Mouse (Mus musculus) kidney, embryonic 15.5 days (tissue): ENCODE results near the gene Klhl29. TPM values are rescaled to one million over a fixed set of nuclear protein-coding genes. Genes with fewer than 3 reads are reported as not detected.

Source experiments
- ATAC-seq: fragments of 200-750 bp; cut with Nextera tagmentation; replicated peaks from 2 replicates; pipeline ENCODE4 v1.8.0; 2017; ENCODE audit warnings: moderate TSS enrichment; ENCODE audit not compliant: low FRiP score
- H3K27ac ChIP-seq: fragments of 300-500 bp; sonication (generic); 2 replicates; pipeline ENCODE4 v1.5.1; 2015; ENCODE audit warnings: mild to moderate bottlenecking, inconsistent platforms
- H3K27me3 ChIP-seq: fragments of 300-500 bp; sonication (generic); 2 replicates; pipeline ENCODE4 v1.6.1; 2015; ENCODE audit warnings: inconsistent platforms
- H3K36me3 ChIP-seq: fragments of 300-500 bp; sonication (generic); 2 replicates; pipeline ENCODE4 v1.6.1; 2015; ENCODE audit warnings: inconsistent platforms
- H3K4me1 ChIP-seq: fragments of 300-500 bp; sonication (generic); 2 replicates; pipeline ENCODE4 v1.6.1; 2015; ENCODE audit warnings: inconsistent platforms
- H3K4me2 ChIP-seq: fragments of 300-500 bp; sonication (generic); 2 replicates; pipeline ENCODE4 v1.6.1; 2015; ENCODE audit warnings: moderate library complexity, mild to moderate bottlenecking, inconsistent platforms
- H3K4me3 ChIP-seq: fragments of 300-500 bp; sonication (generic); replicated peaks from 2 replicates; pipeline ENCODE4 v1.5.1; 2015; ENCODE audit warnings: mild to moderate bottlenecking, inconsistent platforms
- H3K9ac ChIP-seq: fragments of 300-500 bp; sonication (generic); 2 replicates; pipeline ENCODE4 v1.6.1; 2015; ENCODE audit warnings: mild to moderate bottlenecking, inconsistent platforms
- H3K9me3 ChIP-seq: fragments of 300-500 bp; sonication (generic); replicated peaks from 2 replicates; pipeline ENCODE4 v1.6.1; 2016; ENCODE audit warnings: inconsistent platforms
- WGBS: fragments of 180-500 bp; shearing (Covaris S2); methylation state at CpG from one replicate; pipeline ENCODE4 v1.1.7; 2015; ENCODE audit warnings: mixed read lengths; 5-methylcytosine and 5-hydroxymethylcytosine counted together
- polyA plus RNA-seq: library from polyadenylated mRNA; unstranded; fragments of >200 nt; fragmentation: Nextera tagmentation; extraction: Ambion mirVana; gene quantifications from 2 replicates; pipeline ENCODE4 v1.2.1, GENCODE M21; 2015

Klhl29 gene
- polyA plus RNA-seq, 1 experiment from 2014 or later = 0.64 TPM

DNA sequence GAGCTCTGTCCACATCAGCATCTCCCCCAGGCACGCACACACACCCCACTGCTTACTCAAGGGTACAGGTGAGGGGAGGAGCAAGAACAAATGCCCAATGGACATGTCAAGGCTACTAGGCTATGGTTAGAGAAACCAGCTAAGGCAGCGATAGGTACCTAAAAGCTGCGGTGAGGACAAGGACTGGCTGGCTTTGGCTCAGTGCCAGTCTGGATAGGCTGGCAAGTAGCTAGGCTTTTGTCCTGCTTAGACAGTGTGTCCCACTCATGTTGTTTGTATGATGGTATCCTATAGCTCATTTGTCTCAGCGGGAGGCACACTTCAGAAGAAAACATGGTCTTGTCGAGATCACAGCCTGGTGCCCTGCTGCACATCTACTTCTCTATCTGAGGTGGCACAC, 258.9 kb downstream of the Klhl29 start:
- Histone ChIP-seq H3K4me1 (peaks cover 11% of the 10 kb centered on the region), H3K9me3 (no peaks in the 10 kb centered on the region), H3K36me3 (no peaks in the 10 kb centered on the region), H3K27ac (no peak overlapping the region), H3K9ac (no peak overlapping the region), H3K4me2 (no peak overlapping the region), H3K4me3 (no peak overlapping the region), H3K27me3 (no peaks in the 10 kb centered on the region)
- no peak for ATAC-seq
- 92% methylated on average over 5 of the region's 5 CpGs for WGBS

DNA sequence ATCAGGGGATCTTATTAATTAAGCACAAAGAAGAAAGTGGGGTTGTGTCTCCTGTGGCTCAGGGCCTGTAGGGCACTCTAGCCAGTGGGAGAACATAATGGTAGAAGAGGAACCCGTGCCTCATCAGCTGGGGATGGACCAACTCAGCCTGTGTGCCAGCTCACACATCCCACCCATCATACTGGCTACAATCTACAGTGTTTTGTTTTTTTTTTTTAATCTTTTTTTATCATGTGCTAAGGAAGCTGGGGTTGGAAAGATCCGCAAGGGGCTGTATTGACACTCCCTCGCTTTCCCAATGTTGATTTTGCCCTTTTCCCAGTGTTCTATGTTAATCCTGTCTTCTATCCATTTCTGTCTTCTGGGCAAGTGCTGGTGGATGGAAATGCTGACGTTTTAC, 260.9 kb downstream of the Klhl29 start:
- H3K27ac ChIP-seq = no peak overlapping the region
- H3K4me3 ChIP-seq = no peak overlapping the region
- ATAC-seq = no peak
- H3K9me3 ChIP-seq = no peaks in the 10 kb centered on the region
- 77% methylated on average over 4 of the region's 4 CpGs for WGBS
- H3K4me1 ChIP-seq = peaks cover 3% of the 10 kb centered on the region
- H3K27me3 ChIP-seq = no peaks in the 10 kb centered on the region
- H3K4me2 ChIP-seq = no peak overlapping the region
- H3K36me3 ChIP-seq = no peaks in the 10 kb centered on the region
- no peak overlapping the region for H3K9ac ChIP-seq

DNA sequence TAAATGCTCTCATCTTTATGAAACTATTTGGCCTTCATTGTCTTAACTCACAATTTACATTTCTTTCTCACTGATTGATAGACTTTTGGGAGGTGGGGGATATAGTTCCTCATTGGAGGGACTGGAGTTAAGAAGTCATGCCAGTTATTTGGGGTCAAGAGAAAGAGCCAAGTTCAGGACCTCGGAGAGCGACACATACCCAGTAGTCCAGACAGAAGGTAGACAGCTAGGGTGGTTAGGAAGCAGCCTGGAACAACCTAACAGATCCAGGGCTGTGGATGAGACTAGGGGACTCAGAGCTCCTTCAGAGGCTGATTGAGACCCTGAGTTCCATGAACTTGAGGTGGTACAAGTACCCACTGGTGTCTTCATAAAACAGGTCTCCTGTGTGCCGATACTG, 264.1 kb downstream of the Klhl29 start:
- Histone ChIP-seq H3K9ac (no peak overlapping the region), H3K4me2 (no peak overlapping the region), H3K27ac (no peak overlapping the region), H3K9me3 (no peaks in the 10 kb centered on the region), H3K4me1 (0 out of 2 replicates have a peak, but pooled peaks cover 8% of the 10 kb centered on the region), H3K27me3 (no peaks in the 10 kb centered on the region), H3K4me3 (no peak overlapping the region), H3K36me3 (no peaks in the 10 kb centered on the region)
- ATAC-seq = no peak
- 64% methylated on average over 3 of the region's 3 CpGs for WGBS

DNA sequence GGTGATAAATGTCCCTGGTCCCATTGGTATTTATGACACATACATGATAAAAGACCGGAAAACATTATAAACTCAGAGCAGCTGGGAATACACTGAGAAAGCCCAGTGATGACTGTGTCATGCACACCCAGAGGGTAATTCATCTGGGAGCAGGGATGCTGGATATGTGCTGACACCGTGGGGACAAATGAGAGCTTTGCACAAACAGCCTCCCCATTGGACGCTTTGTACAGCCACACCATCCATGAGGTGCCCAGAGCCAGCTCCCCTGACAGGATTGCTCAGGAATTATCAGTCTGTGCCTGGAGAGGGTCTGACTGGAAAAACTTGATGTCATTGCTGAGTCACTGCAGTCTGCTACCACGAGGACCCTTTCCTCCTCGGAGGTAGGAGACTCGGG, 266.9 kb downstream of the Klhl29 start:
- Histone ChIP-seq H3K9me3 (no peaks in the 10 kb centered on the region), H3K36me3 (no peaks in the 10 kb centered on the region), H3K27ac (no peak overlapping the region), H3K9ac (no peak overlapping the region), H3K4me3 (no peak overlapping the region), H3K4me2 (no peak overlapping the region), H3K27me3 (no peaks in the 10 kb centered on the region), H3K4me1 (0 out of 2 replicates have a peak, but pooled peaks cover 8% of the 10 kb centered on the region)
- ATAC-seq = peak; percentile 63
- 27% methylated on average over 6 of the region's 6 CpGs for WGBS

DNA sequence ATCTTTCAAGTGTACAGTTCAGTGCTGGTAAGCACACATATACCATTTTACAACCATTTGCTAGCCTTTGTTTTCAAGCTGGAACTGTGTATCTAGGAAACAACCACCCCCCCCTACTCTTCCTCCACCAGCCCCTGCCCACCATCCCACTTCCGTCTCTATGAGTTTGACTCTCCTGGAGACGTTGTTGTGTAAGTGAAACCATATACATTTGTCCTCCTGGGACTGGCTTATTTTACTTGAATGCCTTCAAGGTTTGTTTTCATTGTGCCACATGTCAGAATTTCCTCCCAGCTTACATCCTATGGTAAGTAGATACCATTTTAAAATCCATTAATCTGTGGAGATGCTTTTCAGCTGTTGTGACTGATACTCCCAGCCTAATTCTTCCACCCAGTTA, 267.7 kb downstream of the Klhl29 start:
- Histone ChIP-seq H3K27me3 (no peaks in the 10 kb centered on the region), H3K4me1 (0 out of 2 replicates have a peak, but pooled peaks cover 8% of the 10 kb centered on the region), H3K4me2 (no peak overlapping the region), H3K4me3 (no peak overlapping the region), H3K9ac (no peak overlapping the region), H3K9me3 (no peaks in the 10 kb centered on the region), H3K36me3 (no peaks in the 10 kb centered on the region), H3K27ac (0 out of 2 replicates have a peak overlapping the region, but pooled peaks have one; percentile 28)
- peak; percentile 43 for ATAC-seq
- WGBS = 20% methylated on average over 2 of the region's 2 CpGs

DNA sequence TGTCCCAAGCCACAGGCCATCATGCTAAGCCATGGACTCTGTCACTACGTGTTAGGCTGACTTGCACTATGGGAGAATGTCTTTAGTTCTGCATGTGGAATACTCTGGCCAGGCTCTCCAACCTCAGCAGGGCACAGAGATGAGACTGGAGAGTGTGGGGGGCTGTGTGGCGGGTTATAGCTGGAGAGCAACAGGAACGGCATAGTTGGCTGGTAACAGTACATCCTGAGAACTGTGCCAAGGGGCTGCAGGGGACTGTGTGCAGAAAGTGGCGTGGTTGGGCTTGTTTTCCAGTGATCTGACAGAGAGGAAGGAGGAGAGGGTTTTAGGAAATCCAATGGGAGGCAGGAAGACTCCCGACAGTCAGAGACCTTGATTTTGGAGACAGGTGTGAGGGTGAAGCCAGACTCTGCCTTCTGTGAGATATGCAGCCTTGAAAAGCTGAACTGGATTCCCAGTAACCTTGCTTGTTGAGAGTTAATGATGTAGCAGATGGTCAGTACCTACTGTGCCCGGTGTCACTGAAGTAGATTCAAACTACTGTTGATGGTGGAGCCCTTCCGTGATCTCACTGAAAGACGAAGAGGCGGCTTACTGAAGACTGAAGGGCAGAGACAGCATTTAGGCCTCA, 270.9 kb downstream of the Klhl29 start:
- Histone ChIP-seq H3K9ac (no peak overlapping the region), H3K36me3 (no peaks in the 10 kb centered on the region), H3K4me3 (no peak overlapping the region), H3K4me1 (peaks cover 18% of the 10 kb centered on the region), H3K4me2 (no peak overlapping the region), H3K27me3 (no peaks in the 10 kb centered on the region), H3K27ac (no peak overlapping the region), H3K9me3 (no peaks in the 10 kb centered on the region)
- ATAC-seq = no peak
- WGBS = 85% methylated on average over 9 of the region's 9 CpGs

DNA sequence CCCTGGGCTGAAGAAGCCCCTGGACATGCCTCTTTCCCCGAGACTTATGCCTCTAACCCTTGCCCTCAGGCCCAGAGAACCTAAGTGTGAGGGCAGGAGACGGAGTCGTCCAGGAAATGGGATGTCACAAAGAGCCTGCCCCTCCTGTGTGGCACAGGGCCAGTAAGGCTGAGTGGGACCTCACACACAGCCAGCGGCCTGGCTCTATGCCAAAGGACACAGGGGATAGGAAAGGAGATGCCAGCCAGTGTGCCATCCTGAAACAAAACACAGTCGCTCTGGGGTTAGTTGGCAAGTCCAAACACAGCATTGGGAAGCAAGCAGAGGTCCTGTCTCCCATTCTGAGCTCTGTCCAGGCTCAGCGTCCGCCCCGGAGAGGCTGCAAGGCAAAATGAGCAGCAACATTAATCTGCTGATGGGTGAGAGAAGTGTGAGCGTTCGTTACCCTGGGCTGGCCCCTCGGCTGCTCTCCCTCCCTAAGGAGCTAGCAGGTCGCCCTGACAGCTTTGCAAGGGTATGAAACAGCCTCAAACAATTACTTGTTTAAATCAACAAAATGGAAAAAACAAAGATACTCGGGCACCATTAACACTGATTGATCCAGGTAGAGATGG, 274.0 kb downstream of the Klhl29 start:
- no peaks in the 10 kb centered on the region for H3K9me3 ChIP-seq
- H3K36me3 ChIP-seq = no peaks in the 10 kb centered on the region
- WGBS = 47% methylated on average over 13 of the region's 13 CpGs
- no peak overlapping the region for H3K4me2 ChIP-seq
- H3K4me3 ChIP-seq = no peak overlapping the region
- H3K27ac ChIP-seq = no peak overlapping the region
- no peaks in the 10 kb centered on the region for H3K27me3 ChIP-seq
- no peak overlapping the region for H3K9ac ChIP-seq
- peaks cover 10% of the 10 kb centered on the region for H3K4me1 ChIP-seq
- ATAC-seq = 0 out of 2 replicates have a peak, but pooled peaks have one; percentile 15

DNA sequence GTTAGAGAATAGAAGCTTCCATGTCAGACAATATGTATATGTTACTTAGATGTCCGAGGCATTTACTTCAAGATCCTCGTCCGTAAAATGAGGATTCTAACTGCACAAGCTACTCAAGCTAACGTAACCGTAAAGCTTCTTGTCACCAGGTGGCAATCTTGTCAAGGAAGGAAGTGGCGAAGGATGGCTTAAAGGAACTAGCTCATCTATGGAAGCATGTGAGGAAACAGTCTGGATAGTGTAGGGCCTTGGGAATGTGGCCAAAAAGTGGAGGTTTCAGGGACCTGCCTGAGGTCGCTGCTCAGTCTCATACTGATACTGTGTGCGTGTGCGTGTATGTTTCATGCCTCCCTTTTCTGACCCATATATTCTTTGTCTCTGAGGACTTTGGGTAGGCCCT, 275.9 kb downstream of the Klhl29 start:
- Histone ChIP-seq H3K27ac (no peak overlapping the region), H3K9me3 (no peaks in the 10 kb centered on the region), H3K36me3 (no peaks in the 10 kb centered on the region), H3K4me1 (peaks cover 10% of the 10 kb centered on the region), H3K4me2 (no peak overlapping the region), H3K27me3 (no peaks in the 10 kb centered on the region), H3K9ac (no peak overlapping the region), H3K4me3 (no peak overlapping the region)
- 85% methylated on average over 9 of the region's 9 CpGs for WGBS
- ATAC-seq = no peak

DNA sequence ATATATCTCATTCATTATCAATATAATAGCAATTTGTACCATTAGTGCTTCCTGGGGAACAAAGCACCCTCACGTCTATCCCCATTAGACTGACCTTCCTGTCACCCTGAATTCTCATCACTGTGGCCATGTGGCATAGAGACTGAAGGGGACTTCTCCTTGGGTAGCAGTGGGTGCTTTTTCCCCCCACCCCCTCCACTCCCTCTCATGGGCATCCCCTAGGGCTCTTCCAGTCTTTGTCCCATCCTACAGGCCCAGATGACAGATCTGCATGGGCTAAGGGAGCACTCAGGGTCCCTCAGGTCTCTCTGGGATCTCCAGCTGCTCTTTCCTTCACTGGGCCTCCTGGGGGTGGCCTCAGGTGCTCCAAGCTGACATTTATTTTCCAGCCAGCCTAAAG, 286.8 kb downstream of the Klhl29 start:
- peaks cover 5% of the 10 kb centered on the region; the same call in 1 of the 2 replicates for H3K36me3 ChIP-seq
- no peaks in the 10 kb centered on the region for H3K27me3 ChIP-seq
- 62% methylated on average over 1 of the region's 1 CpGs for WGBS
- no peak overlapping the region for H3K4me2 ChIP-seq
- H3K9me3 ChIP-seq = no peaks in the 10 kb centered on the region
- H3K9ac ChIP-seq = no peak overlapping the region
- no peak for ATAC-seq
- no peak overlapping the region for H3K27ac ChIP-seq
- H3K4me1 ChIP-seq = peaks cover 16% of the 10 kb centered on the region
- no peak overlapping the region for H3K4me3 ChIP-seq

DNA sequence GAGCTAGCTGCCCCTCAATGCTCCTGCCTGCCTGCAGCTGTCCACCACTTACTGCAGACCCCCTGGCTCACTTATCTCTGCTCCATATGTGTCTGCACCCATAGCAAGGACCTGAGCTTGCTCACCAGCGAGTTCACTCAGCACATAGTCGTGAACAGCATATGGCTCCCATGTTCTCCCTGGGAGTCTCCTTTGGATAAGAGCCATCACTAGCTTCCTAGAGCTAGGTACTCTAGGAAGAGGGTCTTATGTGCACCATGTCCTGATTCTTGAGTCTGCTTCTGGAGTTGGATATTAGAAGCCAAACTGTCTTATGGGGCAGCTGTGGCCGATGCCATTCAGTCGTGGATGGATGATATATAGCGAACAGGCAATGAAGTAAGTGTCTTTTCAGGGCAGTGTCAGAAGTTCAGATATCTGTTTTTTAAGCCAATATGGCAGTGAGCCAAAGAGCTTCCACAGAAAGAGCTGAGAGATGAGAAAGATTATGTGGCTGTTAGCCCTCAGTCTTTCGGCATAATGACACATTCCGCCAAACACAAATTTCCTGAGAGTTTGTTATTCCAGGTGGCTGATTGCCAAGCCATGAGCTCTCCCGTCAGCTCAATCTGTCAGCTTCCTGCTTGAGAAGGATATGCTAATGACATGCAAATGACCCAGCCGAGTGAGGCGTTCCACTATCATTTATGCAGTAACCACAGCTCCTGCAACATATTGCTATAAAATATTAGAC, 287.5 kb downstream of the Klhl29 start:
- peak; percentile 59 for ATAC-seq
- Histone ChIP-seq H3K4me3 (no peak overlapping the region), H3K27ac (peak overlapping the region; percentile 38; the same call in 1 of the 2 replicates), H3K27me3 (no peaks in the 10 kb centered on the region), H3K9me3 (no peaks in the 10 kb centered on the region), H3K4me2 (peak overlapping the region; percentile 10; the same call in 1 of the 2 replicates), H3K9ac (no peak overlapping the region), H3K4me1 (peaks cover 16% of the 10 kb centered on the region), H3K36me3 (peaks cover 5% of the 10 kb centered on the region; the same call in 1 of the 2 replicates)
- 19% methylated on average over 10 of the region's 10 CpGs for WGBS

DNA sequence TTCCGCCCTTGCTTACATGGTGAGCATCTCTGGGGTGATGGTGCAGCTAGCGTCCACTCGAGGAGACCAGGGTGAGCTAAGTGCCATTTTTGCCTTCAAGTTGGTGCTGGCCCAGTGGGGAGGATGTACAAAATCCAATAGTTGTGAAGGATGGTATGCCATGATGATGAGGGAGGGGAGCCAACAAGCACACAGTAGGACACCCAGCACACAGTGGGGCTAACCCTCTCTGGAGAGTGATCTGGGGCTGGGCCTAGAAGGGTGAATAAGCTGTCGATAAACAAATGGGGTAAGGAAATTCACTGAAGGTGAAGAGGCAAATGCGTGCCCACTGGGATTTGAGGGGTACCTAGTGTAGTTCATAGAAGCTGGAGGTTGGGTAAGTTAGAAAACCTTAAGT, 290.8 kb downstream of the Klhl29 start:
- Histone ChIP-seq H3K9ac (no peak overlapping the region), H3K4me1 (peaks cover 16% of the 10 kb centered on the region)

DNA sequence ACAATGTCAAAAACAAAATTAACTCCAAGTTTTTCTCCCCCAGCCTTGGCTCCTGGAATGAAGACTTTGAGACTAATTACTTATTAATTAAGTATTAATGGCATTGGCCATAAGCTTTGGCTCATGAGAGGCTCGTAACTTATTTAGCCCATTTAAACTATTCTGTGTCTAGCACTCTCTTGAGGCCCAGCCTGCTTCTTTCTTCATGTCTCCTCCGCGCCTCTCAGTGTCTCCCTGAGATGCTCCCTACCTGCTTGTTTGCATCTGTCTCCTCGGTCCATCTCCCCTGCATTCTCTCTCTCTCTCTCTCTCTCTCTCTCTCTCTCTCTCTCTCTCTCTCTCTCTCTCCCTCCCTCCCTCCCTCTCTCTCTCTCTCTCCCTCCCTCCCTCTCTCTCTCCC, 294.0 kb downstream of the Klhl29 start:
- Histone ChIP-seq H3K36me3 (peaks cover 6% of the 10 kb centered on the region; the same call in 1 of the 2 replicates), H3K9ac (no peak overlapping the region), H3K4me1 (no peaks in the 10 kb centered on the region), H3K27me3 (no peaks in the 10 kb centered on the region), H3K4me3 (no peak overlapping the region), H3K9me3 (no peaks in the 10 kb centered on the region), H3K4me2 (no peak overlapping the region), H3K27ac (no peak overlapping the region)
- WGBS = 93% methylated on average over 4 of the region's 4 CpGs
- no peak for ATAC-seq

More for the DNA sequence above, 290.8 kb downstream of the Klhl29 start:
- no peak overlapping the region for H3K4me3 ChIP-seq
- H3K9me3 ChIP-seq = no peaks in the 10 kb centered on the region
- peaks cover 6% of the 10 kb centered on the region; the same call in 1 of the 2 replicates for H3K36me3 ChIP-seq
- H3K27me3 ChIP-seq = no peaks in the 10 kb centered on the region
- ATAC-seq = no peak
- 96% methylated on average over 5 of the region's 5 CpGs for WGBS
- no peak overlapping the region for H3K27ac ChIP-seq
- no peak overlapping the region for H3K4me2 ChIP-seq
